Mouse (Mus musculus) CH12.LX (cell line): ENCODE measurements around the gene Zfp219. TPM values are rescaled to one million over a fixed set of nuclear protein-coding genes. Genes with fewer than 3 reads are reported as not detected.

ENCODE experiments used
- DNase-seq: peaks from one replicate; pipeline ENCODE4 v3.0.0-alpha.2; 2013; ENCODE audit errors: extremely low read depth
- H3K27ac ChIP-seq: 2 replicates; pipeline ENCODE4 v1.5.1; 2012; ENCODE audit warnings: low read depth, mild to moderate bottlenecking, control low read depth, moderate library complexity; ENCODE audit not compliant: insufficient read depth
- H3K27me3 ChIP-seq: replicated peaks from 2 replicates; pipeline ENCODE3; 2012; ENCODE audit warnings: inconsistent platforms
- H3K36me3 ChIP-seq, 2 experiments: replicated peaks in 1 of 2; 2 replicates each; pipeline versions ENCODE3 to v1.6.1; 2012; ENCODE audit warnings: inconsistent platforms in 1 of 2, low read length in 1 of 2, mild to moderate bottlenecking in 1 of 2, mixed read lengths in 1 of 2, moderate library complexity in 1 of 2; ENCODE audit not compliant: control insufficient read depth in 1 of 2, insufficient read depth in 1 of 2
- H3K4me1 ChIP-seq, 2 experiments: 2 replicates each; pipeline ENCODE4 v1.6.1; 2012; ENCODE audit warnings: inconsistent platforms in 1 of 2, moderate library complexity in 1 of 2; ENCODE audit not compliant: insufficient read depth in 2 of 2, control insufficient read depth in 1 of 2
- H3K4me2 ChIP-seq: 2 replicates; pipeline ENCODE4 v1.6.1; 2012; ENCODE audit warnings: low read depth, mild to moderate bottlenecking, control low read depth; ENCODE audit not compliant: poor library complexity, insufficient read depth, severe bottlenecking
- H3K4me3 ChIP-seq, 3 experiments: fragments of 150-350 bp in 1 of 3; sonication (generic) in 1 of 3; replicated peaks in 1 of 3; 2 replicates each; pipeline versions ENCODE3 to v1.5.1; 2011 to 2012; ENCODE audit warnings: low read depth in 2 of 3, low read length in 2 of 3, mild to moderate bottlenecking in 2 of 3, moderate library complexity in 2 of 3, control low read depth in 1 of 3, improper control_type of control experiment in 1 of 3, inconsistent platforms in 1 of 3, mixed read lengths in 1 of 3; ENCODE audit not compliant: poor library complexity in 1 of 3
- H3K79me2 ChIP-seq: replicated peaks from 2 replicates; pipeline ENCODE4 v1.6.1; 2012; ENCODE audit warnings: mild to moderate bottlenecking, moderate library complexity; ENCODE audit not compliant: control insufficient read depth, poor library complexity, insufficient read depth, severe bottlenecking; ENCODE audit errors: extremely low read depth
- H3K9ac ChIP-seq: 2 replicates; pipeline ENCODE4 v1.6.1; 2012; ENCODE audit warnings: low read depth, mild to moderate bottlenecking, control low read depth, moderate library complexity; ENCODE audit not compliant: insufficient read depth
- H3K9me3 ChIP-seq: replicated peaks from 2 replicates; pipeline ENCODE3; 2012; ENCODE audit warnings: low read length, inconsistent platforms, mixed read lengths
- CHD2 ChIP-seq: IDR thresholded peaks from 2 replicates; pipeline ENCODE4 v1.6.1; 2011; ENCODE audit warnings: low read length, improper control_type of control experiment
- CTCF ChIP-seq, 2 experiments: IDR thresholded peaks in 1 of 2; conservative IDR thresholded peaks in 1 of 2; 2 replicates each; pipeline ENCODE4 v1.5.1; 2011 to 2012; ENCODE audit warnings: low read depth in 2 of 2, low read length in 2 of 2, improper control_type of control experiment in 1 of 2, inconsistent platforms in 1 of 2, mild to moderate bottlenecking in 1 of 2, moderate library complexity in 1 of 2
- IRF4 ChIP-seq: IDR thresholded peaks from 2 replicates; pipeline ENCODE4 v1.6.1; 2014; ENCODE audit warnings: low read depth, mild to moderate bottlenecking, inconsistent platforms, low read length, improper control_type of control experiment
- JUN ChIP-seq: IDR thresholded peaks from 2 replicates; pipeline ENCODE4 v1.6.1; 2011; ENCODE audit warnings: low read depth, mild to moderate bottlenecking, low read length, improper control_type of control experiment, moderate library complexity; ENCODE audit not compliant: insufficient read depth
- KAT2A ChIP-seq: IDR thresholded peaks from 2 replicates; pipeline ENCODE4 v1.6.1; 2012; ENCODE audit warnings: low read length, improper control_type of control experiment, inconsistent platforms; ENCODE audit not compliant: insufficient replicate concordance
- MXI1 ChIP-seq: IDR thresholded peaks from 2 replicates; pipeline ENCODE4 v1.6.1; 2011; ENCODE audit warnings: mild to moderate bottlenecking, low read depth, low read length, improper control_type of control experiment
- NELFE ChIP-seq: IDR thresholded peaks from 2 replicates; pipeline ENCODE4 v1.6.1; 2011; ENCODE audit warnings: low read depth, low read length, improper control_type of control experiment
- POLR2A ChIP-seq: IDR thresholded peaks from 2 replicates; pipeline ENCODE4 v1.6.1; 2011; ENCODE audit warnings: low read depth, mild to moderate bottlenecking, improper control_type of control experiment, low read length
- RCOR1 ChIP-seq: conservative IDR thresholded peaks from 2 replicates; pipeline ENCODE4 v1.6.1; 2012; ENCODE audit warnings: low read depth, mild to moderate bottlenecking, inconsistent platforms, low read length, improper control_type of control experiment
- SMC3 ChIP-seq: IDR thresholded peaks from 2 replicates; pipeline ENCODE4 v1.6.1; 2011; ENCODE audit warnings: low read depth, low read length, improper control_type of control experiment
- USF1 ChIP-seq: IDR thresholded peaks from 2 replicates; pipeline ENCODE4 v1.6.1; 2014; ENCODE audit warnings: low read depth, mild to moderate bottlenecking, inconsistent platforms, low read length, improper control_type of control experiment
- ZKSCAN1 ChIP-seq: IDR thresholded peaks from 2 replicates; pipeline ENCODE4 v1.6.1; 2012; ENCODE audit warnings: low read depth, inconsistent platforms, low read length, improper control_type of control experiment, borderline replicate concordance
- dilution Hi-C: fragments of 300-500 bp; cut with MboI; formaldehyde crosslinking; loops from 2 replicates; pipeline ENCODE4 v1.14.3; 2020; ENCODE audit warnings: low sequenced_read_pairs; ENCODE audit not compliant: extremely low pct_unique_long_range_greater_than_20kb, extremely low pct_ligation_motif_present
- in situ Hi-C: fragments of 300-500 bp; cut with MboI; formaldehyde crosslinking; loops from 3 replicates; pipeline ENCODE4 v1.14.3; 2019; ENCODE audit warnings: low sequenced_read_pairs, low pct_ligation_motif_present, low pct_unique_long_range_greater_than_20kb, mixed read lengths
- polyA plus RNA-seq: library from polyadenylated mRNA; unstranded; fragments of >175 nt; gene quantifications from 2 replicates; pipeline ENCODE4 v1.2.1, GENCODE M21; 2012; ENCODE audit warnings: low read depth; ENCODE audit not compliant: insufficient read length
- total RNA-seq, 2 experiments: library from RNA; depleted of rRNA; stranded (reverse); fragments of 300-350 nt in 1 of 2; fragments of >200 nt in 1 of 2; gene quantifications; 2 replicates each; pipeline ENCODE4 v1.2.3; 2012 to 2014

The Zfp219 gene
- total and polyA plus RNA-seq, 3 experiments, result 15.8 to 20.8 (median 20.0) TPM

DNA sequence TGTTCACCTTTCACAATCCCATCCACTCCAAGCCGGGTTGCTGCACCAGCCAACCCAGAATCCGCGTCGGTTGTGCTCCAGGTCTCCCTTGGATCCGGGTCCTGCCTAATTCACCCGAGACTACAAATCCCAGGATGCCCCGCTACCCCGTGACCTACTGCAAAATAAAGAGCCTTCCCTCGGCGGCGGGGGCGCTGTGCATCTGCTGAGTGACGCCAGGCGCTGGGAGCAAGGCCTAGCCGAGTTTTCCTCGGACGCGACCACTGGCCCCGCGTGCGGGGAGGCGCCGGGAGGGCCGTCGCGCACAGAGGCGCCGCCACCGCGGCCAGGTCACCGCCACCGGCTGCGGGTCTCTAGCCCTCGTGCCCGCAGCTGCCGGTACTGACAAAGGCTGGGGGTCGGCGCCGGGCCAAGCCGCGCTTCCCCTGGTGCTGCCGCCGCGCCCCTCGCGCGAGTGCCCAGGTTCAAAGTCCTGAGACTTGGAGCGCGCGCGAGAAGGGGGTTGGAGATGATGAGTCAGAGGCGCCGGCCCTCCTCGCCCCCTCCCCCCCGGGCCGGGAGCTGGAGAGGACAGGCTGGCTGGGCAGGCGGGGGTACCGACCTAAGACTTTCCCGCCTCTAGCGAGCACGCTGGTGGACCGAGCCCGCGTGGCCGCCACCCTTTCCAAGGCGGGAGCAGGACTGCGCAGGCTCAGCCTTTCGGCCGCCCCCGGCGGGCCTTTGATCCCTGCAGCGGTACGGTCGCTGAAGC is 768 bp downstream of the Zfp219 start (continued):
- TF ChIP-seq RCOR1 (no peak; the same call in 1 of the 2 replicates), ZKSCAN1 (no peak), JUN (no peak; the same call in 1 of the 2 replicates), CHD2 (peak; percentile 96), CTCF (conservative IDR thresholded peaks at IDR 0.05 in 1 of 2, IDR thresholded peaks at IDR 0.05 in 1 of 2; ENCODE audit: low read depth in 2 of 2, low read length in 2 of 2) (peak in 1 of 2 experiments; percentile 66; a peak in 2 of 4 replicates), POLR2A (peak; percentile 66), IRF4 (peak; percentile 75), USF1 (peak; percentile 89), KAT2A (peak; percentile 89; the same call in 1 of the 2 replicates), SMC3 (no peak)

- no peaks in the 10 kb centered on the region for H3K27me3 ChIP-seq
- peak overlapping the region; percentile 63 for H3K4me2 ChIP-seq
- H3K9me3 ChIP-seq, result no peaks in the 10 kb centered on the region
- H3K4me1 ChIP-seq, result peaks cover 21 to 49% of the 10 kb centered on the region in 2 experiments
- H3K36me3 ChIP-seq, result peaks cover 0 to 17% of the 10 kb centered on the region in 2 experiments
- dilution Hi-C loops, result no loop called here
- peak overlapping the region; percentile 67 to 72 (median 71) for H3K4me3 ChIP-seq
- TF ChIP-seq POLR2A (no peak), CTCF (conservative IDR thresholded peaks at IDR 0.05 in 1 of 2, IDR thresholded peaks at IDR 0.05 in 1 of 2; ENCODE audit: low read depth in 2 of 2, low read length in 2 of 2) (peak in 1 of 2 experiments; percentile 55; a peak in 2 of 4 replicates)
- TF ChIP-seq, all 38 proteins: peak for 1
- no peak for DNase-seq
- Histone ChIP-seq H3K79me2 (no peaks in the 10 kb centered on the region; the same call in 1 of the 2 replicates), H3K9ac (peak overlapping the region; percentile 94), H3K27ac (peak overlapping the region; percentile 88)
- in situ Hi-C loops, result no loop called here
Measured at GRCm38 (mm10) chr14:52019051-52019589, 1.4 kb downstream of the Zfp219 start.

DNA sequence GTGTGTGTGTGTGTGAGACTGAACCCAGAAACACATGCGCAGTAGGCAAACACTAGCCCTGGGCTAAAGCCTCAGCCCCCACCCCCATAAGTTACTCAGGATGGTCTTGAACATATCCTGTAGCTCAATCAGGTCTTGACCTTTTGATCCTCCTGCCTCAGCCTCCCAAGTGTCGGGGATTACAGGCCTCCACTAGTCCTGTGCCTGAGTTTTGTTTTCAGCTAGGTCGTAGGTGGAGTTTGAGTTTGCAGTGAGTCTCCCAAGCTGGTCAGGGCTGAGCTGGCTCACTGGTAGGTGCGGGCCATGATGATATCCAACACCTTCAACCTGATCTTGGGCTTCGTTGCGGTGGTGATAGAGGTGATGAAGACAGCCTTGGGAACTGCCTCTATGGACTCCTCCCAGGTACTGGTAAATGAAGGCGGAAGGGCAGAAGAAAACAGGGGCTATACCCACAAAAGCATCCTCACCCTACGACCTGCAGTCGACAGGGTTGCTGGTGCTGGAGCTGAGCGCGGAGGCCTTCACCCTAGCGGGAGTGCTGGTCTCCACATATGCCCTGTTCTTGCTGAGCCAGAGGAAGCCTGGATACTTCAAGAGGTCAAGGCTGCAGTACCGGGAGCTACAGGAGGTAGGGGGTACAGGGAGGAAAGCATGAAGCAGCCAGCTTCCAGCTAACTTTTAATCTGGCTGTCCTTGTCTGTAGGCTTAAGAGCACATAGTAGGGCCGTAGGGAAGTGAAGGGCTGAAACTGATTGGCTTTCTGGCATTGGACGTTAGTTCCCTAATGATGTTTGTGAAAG is 2.1 kb downstream of the Zfp219 start:
- in situ Hi-C loops, result no loop called here
- Histone ChIP-seq H3K4me2 (peak overlapping the region; percentile 63), H3K9ac (peak overlapping the region; percentile 94; the same call in 1 of the 2 replicates), H3K4me3 (peak overlapping the region in 2 of 3 experiments; percentile 67 to 72), H3K36me3 (peaks cover 0 to 17% of the 10 kb centered on the region in 2 experiments)
- no peak for DNase-seq
- TF ChIP-seq NELFE, result no peak
- TF ChIP-seq RCOR1, result no peak
- TF ChIP-seq ZKSCAN1, result peak; percentile 84
- no peak for TF ChIP-seq MXI1
- TF ChIP-seq, all 38 proteins: peak for 1
- peaks cover 21 to 51% of the 10 kb centered on the region in 2 experiments for H3K4me1 ChIP-seq
- H3K27ac ChIP-seq, result no peak overlapping the region
- no peaks in the 10 kb centered on the region for H3K9me3 ChIP-seq
- no peaks in the 10 kb centered on the region for H3K27me3 ChIP-seq
- H3K79me2 ChIP-seq, result no peaks in the 10 kb centered on the region; the same call in 1 of the 2 replicates
- dilution Hi-C loops, result no loop called here
